Mouse (Mus musculus) MEL (cell line): ENCODE data around the gene Dnajc4. TPM values are rescaled to one million over a fixed set of nuclear protein-coding genes. Genes with fewer than 3 reads are reported as not detected.

Source experiments
- DNase-seq: peaks from one replicate; pipeline ENCODE4 v3.0.0; 2011; ENCODE audit warnings: low read depth, low spot score
- H3K27ac ChIP-seq: 2 replicates; pipeline ENCODE4 v1.5.1; 2012; ENCODE audit warnings: low read depth, mild to moderate bottlenecking, control low read depth, low read length, moderate library complexity; ENCODE audit not compliant: control insufficient read depth
- H3K27me3 ChIP-seq, 2 experiments: fragments of 150-350 bp in 1 of 2; sonication (generic) in 1 of 2; 2 replicates each; pipeline ENCODE4 v1.6.1; 2012; ENCODE audit warnings: low read length in 2 of 2, mild to moderate bottlenecking in 2 of 2, improper control_type of control experiment in 1 of 2, moderate library complexity in 1 of 2; ENCODE audit not compliant: insufficient read depth in 2 of 2, control insufficient read depth in 1 of 2
- H3K36me3 ChIP-seq, 2 experiments: 2 replicates each; pipeline ENCODE4 v1.6.1; 2012 to 2014; ENCODE audit warnings: low read length in 2 of 2, improper control_type of control experiment in 1 of 2, inconsistent platforms in 1 of 2, mild to moderate bottlenecking in 1 of 2; ENCODE audit not compliant: insufficient read depth in 2 of 2, control insufficient read depth in 1 of 2
- H3K4me1 ChIP-seq, 2 experiments: fragments of 150-350 bp in 1 of 2; sonication (generic) in 1 of 2; 2 replicates each; pipeline ENCODE4 v1.6.1; 2012; ENCODE audit warnings: low read length in 2 of 2, improper control_type of control experiment in 1 of 2, mild to moderate bottlenecking in 1 of 2; ENCODE audit not compliant: insufficient read depth in 2 of 2, control insufficient read depth in 1 of 2
- H3K4me3 ChIP-seq, 2 experiments: fragments of 150-350 bp in 1 of 2; sonication (generic) in 1 of 2; 2 replicates each; pipeline ENCODE4 v1.5.1; 2012; ENCODE audit warnings: low read depth in 2 of 2, low read length in 2 of 2, mild to moderate bottlenecking in 2 of 2, moderate library complexity in 2 of 2, control low read depth in 1 of 2, improper control_type of control experiment in 1 of 2; ENCODE audit not compliant: control insufficient read depth in 1 of 2, insufficient read depth in 1 of 2
- H3K79me2 ChIP-seq: 2 replicates; pipeline ENCODE4 v1.6.1; 2012; ENCODE audit warnings: mild to moderate bottlenecking, low read length, moderate library complexity; ENCODE audit not compliant: control insufficient read depth, poor library complexity, insufficient read depth
- H3K9ac ChIP-seq: 2 replicates; pipeline ENCODE4 v1.6.1; 2012; ENCODE audit warnings: low read depth, mild to moderate bottlenecking, control low read depth, low read length, moderate library complexity; ENCODE audit not compliant: control insufficient read depth, poor library complexity, severe bottlenecking
- H3K9me3 ChIP-seq: fragments of 150-350 bp; sonication (generic); replicated peaks from 2 replicates; pipeline ENCODE4 v1.6.1; 2012; ENCODE audit warnings: mild to moderate bottlenecking, low read length, improper control_type of control experiment, moderate library complexity; ENCODE audit not compliant: insufficient read depth
- BHLHE40 ChIP-seq: IDR thresholded peaks from 2 replicates; pipeline ENCODE4 v1.6.1; 2012; ENCODE audit warnings: low read depth, mild to moderate bottlenecking, inconsistent platforms, low read length, improper control_type of control experiment, borderline replicate concordance
- CTCF ChIP-seq, 3 experiments: IDR thresholded peaks in 2 of 3; conservative IDR thresholded peaks in 1 of 3; 2 replicates each; pipeline ENCODE4 v1.5.1; 2011 to 2012; ENCODE audit warnings: low read length in 3 of 3, low read depth in 2 of 3, mild to moderate bottlenecking in 2 of 3, improper control_type of control experiment in 1 of 3, inconsistent platforms in 1 of 3, mixed read lengths in 1 of 3, moderate library complexity in 1 of 3; ENCODE audit not compliant: control insufficient read depth in 1 of 3, insufficient read depth in 1 of 3, poor library complexity in 1 of 3, severe bottlenecking in 1 of 3
- E2F4 ChIP-seq: IDR thresholded peaks from 2 replicates; pipeline ENCODE4 v1.6.1; 2011; ENCODE audit warnings: low read depth, low read length, improper control_type of control experiment, borderline replicate concordance
- ELF1 ChIP-seq: IDR thresholded peaks from 2 replicates; pipeline ENCODE4 v1.6.1; 2014; ENCODE audit warnings: low read depth, mild to moderate bottlenecking, inconsistent platforms, low read length, improper control_type of control experiment, moderate library complexity
- GABPA ChIP-seq: IDR thresholded peaks from 2 replicates; pipeline ENCODE4 v1.6.1; 2012; ENCODE audit warnings: low read depth, mild to moderate bottlenecking, inconsistent platforms, low read length, improper control_type of control experiment, moderate library complexity
- GATA1 ChIP-seq: IDR thresholded peaks from 2 replicates; pipeline ENCODE4 v1.6.1; 2011; ENCODE audit warnings: low read depth, low read length, improper control_type of control experiment
- HCFC1 ChIP-seq: IDR thresholded peaks from 2 replicates; pipeline ENCODE4 v1.6.1; 2012; ENCODE audit warnings: low read depth, mild to moderate bottlenecking, inconsistent platforms, low read length, improper control_type of control experiment, moderate library complexity
- JUND ChIP-seq: IDR thresholded peaks from 2 replicates; pipeline ENCODE4 v1.6.1; 2011; ENCODE audit warnings: low read depth, mild to moderate bottlenecking, improper control_type of control experiment, low read length
- MAFK ChIP-seq: IDR thresholded peaks from 2 replicates; pipeline ENCODE4 v1.6.1; 2011; ENCODE audit warnings: low read depth, mild to moderate bottlenecking, low read length, improper control_type of control experiment, borderline replicate concordance
- MAZ ChIP-seq: IDR thresholded peaks from 2 replicates; pipeline ENCODE4 v1.6.1; 2012; ENCODE audit warnings: low read depth, mild to moderate bottlenecking, inconsistent platforms, low read length, improper control_type of control experiment
- MYC ChIP-seq: IDR thresholded peaks from 2 replicates; pipeline ENCODE4 v1.6.1; 2011; ENCODE audit warnings: low read depth, mild to moderate bottlenecking, low read length, improper control_type of control experiment, moderate library complexity
- SIN3A ChIP-seq: IDR thresholded peaks from 2 replicates; pipeline ENCODE4 v1.6.1; 2012; ENCODE audit warnings: low read length, improper control_type of control experiment, inconsistent platforms
- SMC3 ChIP-seq: IDR thresholded peaks from 2 replicates; pipeline ENCODE4 v1.6.1; 2011; ENCODE audit warnings: low read depth, low read length, improper control_type of control experiment
- TBP ChIP-seq: IDR thresholded peaks from 2 replicates; pipeline ENCODE4 v1.8.0; 2011; ENCODE audit warnings: low read depth, low read length, improper control_type of control experiment
- UBTF ChIP-seq: IDR thresholded peaks from 2 replicates; pipeline ENCODE4 v1.6.1; 2012; ENCODE audit warnings: low read depth, mild to moderate bottlenecking, inconsistent platforms, low read length, improper control_type of control experiment, moderate library complexity, borderline replicate concordance; ENCODE audit not compliant: insufficient read depth
- ZC3H11A ChIP-seq: IDR thresholded peaks from 2 replicates; pipeline ENCODE4 v1.6.1; 2012; ENCODE audit warnings: low read depth, mild to moderate bottlenecking, inconsistent platforms, low read length, improper control_type of control experiment
- ZKSCAN1 ChIP-seq: IDR thresholded peaks from 2 replicates; pipeline ENCODE4 v1.6.1; 2012; ENCODE audit warnings: low read depth, mild to moderate bottlenecking, inconsistent platforms, low read length, improper control_type of control experiment, moderate library complexity
- ZNF384 ChIP-seq: IDR thresholded peaks from 2 replicates; pipeline ENCODE4 v1.6.1; 2012; ENCODE audit warnings: low read depth, mild to moderate bottlenecking, inconsistent platforms, low read length, improper control_type of control experiment
- polyA plus RNA-seq, 2 experiments: library from polyadenylated mRNA; stranded (reverse) in 1 of 2; unstranded in 1 of 2; fragments of >175 nt in 1 of 2; fragments of >200 nt in 1 of 2; gene quantifications; 2 replicates each; pipeline versions ENCODE4 v1.2.1 to v1.2.4; 2012; ENCODE audit warnings: low replicate concordance in 2 of 2, low read depth in 1 of 2; ENCODE audit not compliant: insufficient read length in 2 of 2, insufficient read depth in 1 of 2, missing spikeins in 1 of 2
- total RNA-seq: library from RNA; depleted of rRNA; stranded (reverse); fragments of 300-350 nt; gene quantifications from 2 replicates; pipeline ENCODE4 v1.2.3, GENCODE M21; 2012

Gene Dnajc4
- total and polyA plus RNA-seq, 3 experiments: 4.2 to 12.9 TPM; not detected in 1

- H3K9ac ChIP-seq: no peak overlapping the region
- H3K4me3 ChIP-seq: no peak overlapping the region
- H3K4me1 ChIP-seq: 0 out of 4 replicates have a peak, but pooled peaks cover 0 to 6% of the 10 kb centered on the region in 2 experiments
- peaks cover 1% of the 10 kb centered on the region; the same call in 1 of the 2 replicates for H3K79me2 ChIP-seq
- H3K9me3 ChIP-seq: no peaks in the 10 kb centered on the region
- TF ChIP-seq BHLHE40 (no peak), UBTF (no peak), ZC3H11A (no peak), GABPA (no peak), CTCF (IDR thresholded peaks at IDR 0.05 in 2 of 3, conservative IDR thresholded peaks at IDR 0.05 in 1 of 3; ENCODE audit: control insufficient read depth in 1 of 3, insufficient read depth in 1 of 3, low read depth in 2 of 3, low read length in 3 of 3, poor library complexity in 1 of 3, severe bottlenecking in 1 of 3) (no peak), ELF1 (no peak), E2F4 (no peak), ZNF384 (no peak), MYC (no peak), SIN3A (no peak), JUND (no peak), ZKSCAN1 (no peak), SMC3 (no peak)
- TF ChIP-seq, all 39 proteins: peak for 0
- no peak for DNase-seq
- Histone ChIP-seq H3K27ac (no peak overlapping the region), H3K36me3 (peaks cover 0 to 6% of the 10 kb centered on the region in 2 experiments; a peak in 1 of 4 replicates), H3K27me3 (no peaks in the 10 kb centered on the region)
Measured at GRCm38 (mm10) chr19:6948186-6948585, 44.2 kb downstream of the Dnajc4 start.

GRCm38 (mm10) chr19:6947742-6948141 lies 44.6 kb downstream of the Dnajc4 start:
- Histone ChIP-seq H3K4me1 (peaks cover 0 to 9% of the 10 kb centered on the region in 2 experiments; a peak in 2 of 4 replicates), H3K36me3 (peaks cover 0 to 4% of the 10 kb centered on the region in 2 experiments; a peak in 1 of 4 replicates), H3K27ac (no peak overlapping the region), H3K27me3 (no peaks in the 10 kb centered on the region), H3K9ac (no peak overlapping the region), H3K79me2 (peaks cover 3% of the 10 kb centered on the region; the same call in 1 of the 2 replicates), H3K4me3 (no peak overlapping the region), H3K9me3 (no peaks in the 10 kb centered on the region)
- no peak for DNase-seq
- TF ChIP-seq GATA1: no peak
- no peak for TF ChIP-seq MAZ
- no peak for TF ChIP-seq BHLHE40
- TF ChIP-seq TBP: no peak
- TF ChIP-seq HCFC1: no peak
- no peak for TF ChIP-seq MAFK
